Mouse (Mus musculus): ENCODE measurements at regions not wholly inside any gene's neighbourhood (a gene's known extent, or its start where the extent isn't known, plus 50 kb on each side); places are given as distances from the start of the nearest gene placed in this dataset.

DNA sequence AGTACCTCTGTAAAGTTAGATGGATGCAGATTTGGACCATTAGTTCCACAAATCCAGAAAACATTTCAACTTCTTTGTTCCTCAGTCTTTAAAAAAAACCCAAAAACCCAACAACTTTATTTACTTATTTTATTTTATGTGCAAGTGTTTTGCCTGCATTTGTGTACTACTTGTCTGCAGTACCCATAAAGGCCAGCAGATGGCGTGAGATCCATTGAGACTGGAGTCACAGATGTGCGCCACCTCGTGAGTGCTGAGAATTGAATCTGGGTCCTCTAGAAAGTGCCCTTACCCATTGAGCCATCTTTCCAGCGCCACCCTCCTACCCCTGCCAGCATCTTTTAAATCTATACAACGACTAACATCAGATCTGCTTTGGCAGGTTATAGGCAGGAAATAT lies 53.0 kb downstream of the Gm12689 start:
- H3K9me3 ChIP-seq (replicated peaks), result peaks cover 5% of the 10 kb centered on the region; the same call in 1 of the 2 replicates
- no peak overlapping the region for H3K4me3 ChIP-seq
- H3K27ac ChIP-seq (ENCODE audit: poor library complexity, severe bottlenecking), result no peak overlapping the region
- WGBS, result 58% methylated on average over 5 of the region's 5 CpGs
- H3K9ac ChIP-seq, result no peak overlapping the region
- H3K36me3 ChIP-seq, result no peaks in the 10 kb centered on the region
- no peak overlapping the region for H3K4me2 ChIP-seq
- no peaks in the 10 kb centered on the region for H3K4me1 ChIP-seq (replicated peaks)
- ATAC-seq (ENCODE audit: insufficient number of reproducible peaks, low FRiP score), result no peak
- 0 out of 2 replicates have a peak, but pooled peaks cover 5% of the 10 kb centered on the region for H3K27me3 ChIP-seq (replicated peaks)

- ATAC-seq (ENCODE audit: insufficient number of reproducible peaks, low FRiP score), result no peak
- Histone ChIP-seq H3K4me1 (replicated peaks) (no peaks in the 10 kb centered on the region), H3K4me2 (no peak overlapping the region), H3K27me3 (replicated peaks) (no peaks in the 10 kb centered on the region), H3K9me3 (replicated peaks) (peaks cover 5% of the 10 kb centered on the region; the same call in 1 of the 2 replicates), H3K36me3 (no peaks in the 10 kb centered on the region), H3K27ac (ENCODE audit: poor library complexity, severe bottlenecking) (no peak overlapping the region), H3K4me3 (no peak overlapping the region), H3K9ac (no peak overlapping the region)
- WGBS, result 53% methylated on average over 8 of the region's 8 CpGs
Measured at GRCm38 (mm10) chr4:99353122-99353774, 57.5 kb downstream of the Gm12689 start.

DNA sequence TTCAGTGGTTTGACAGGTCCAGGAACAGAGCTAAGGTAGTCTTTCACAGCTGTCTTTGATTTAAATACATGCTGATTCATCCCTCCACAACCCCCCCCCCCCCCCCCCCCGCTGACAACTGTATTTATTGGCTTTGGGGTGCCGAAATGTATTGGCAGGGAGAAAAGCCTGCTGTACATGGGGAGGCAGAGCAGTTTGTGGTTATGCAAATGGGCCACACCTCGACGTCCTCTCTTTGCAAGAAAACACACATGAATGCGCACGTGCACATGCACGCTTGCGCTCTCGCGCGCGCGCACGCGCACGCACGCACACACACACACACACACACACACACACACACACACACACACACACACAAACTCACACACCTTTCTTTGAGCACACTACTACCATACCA lies 58.5 kb downstream of the Gm12689 start:
- no peak overlapping the region for H3K27ac ChIP-seq (ENCODE audit: poor library complexity, severe bottlenecking)
- H3K9me3 ChIP-seq (replicated peaks), result no peaks in the 10 kb centered on the region
- no peaks in the 10 kb centered on the region for H3K4me1 ChIP-seq (replicated peaks)
- peak overlapping the region; percentile 39 for H3K4me2 ChIP-seq
- H3K27me3 ChIP-seq (replicated peaks), result no peaks in the 10 kb centered on the region
- no peaks in the 10 kb centered on the region for H3K36me3 ChIP-seq
- 0 out of 2 replicates have a peak overlapping the region, but pooled peaks have one; percentile 7 for H3K4me3 ChIP-seq
- no peak for ATAC-seq (ENCODE audit: insufficient number of reproducible peaks, low FRiP score)
- H3K9ac ChIP-seq, result no peak overlapping the region
- WGBS, result 47% methylated on average over 15 of the region's 17 CpGs

GRCm38 (mm10) chr4:99354835-99355234 lies 59.1 kb downstream of the Gm12689 start:
- Histone ChIP-seq H3K27me3 (replicated peaks) (no peaks in the 10 kb centered on the region), H3K9ac (no peak overlapping the region), H3K27ac (ENCODE audit: poor library complexity, severe bottlenecking) (no peak overlapping the region), H3K4me1 (replicated peaks) (no peaks in the 10 kb centered on the region), H3K9me3 (replicated peaks) (peaks cover 3% of the 10 kb centered on the region; the same call in 1 of the 2 replicates), H3K4me2 (0 out of 2 replicates have a peak overlapping the region, but pooled peaks have one; percentile 39), H3K4me3 (no peak overlapping the region), H3K36me3 (no peaks in the 10 kb centered on the region)
- WGBS, result 55% methylated on average over 9 of the region's 9 CpGs
- ATAC-seq (ENCODE audit: insufficient number of reproducible peaks, low FRiP score), result no peak

- WGBS, result 64% methylated on average over 9 of the region's 9 CpGs
- H3K9me3 ChIP-seq (replicated peaks), result no peaks in the 10 kb centered on the region
- no peak overlapping the region for H3K27ac ChIP-seq (ENCODE audit: poor library complexity, severe bottlenecking)
- no peak overlapping the region for H3K4me2 ChIP-seq
- H3K36me3 ChIP-seq, result no peaks in the 10 kb centered on the region
- H3K27me3 ChIP-seq (replicated peaks), result no peaks in the 10 kb centered on the region
- no peaks in the 10 kb centered on the region for H3K4me1 ChIP-seq (replicated peaks)
- no peak overlapping the region for H3K4me3 ChIP-seq
- H3K9ac ChIP-seq, result no peak overlapping the region
- ATAC-seq (ENCODE audit: insufficient number of reproducible peaks, low FRiP score), result no peak
Measured at GRCm38 (mm10) chr4:99368036-99368435, 72.3 kb downstream of the Gm12689 start.

GRCm38 (mm10) chr4:99371162-99371561 lies 75.5 kb downstream of the Gm12689 start:
- 77% methylated on average over 5 of the region's 5 CpGs for WGBS
- no peaks in the 10 kb centered on the region for H3K27me3 ChIP-seq (replicated peaks)
- H3K4me3 ChIP-seq, result no peak overlapping the region
- no peaks in the 10 kb centered on the region for H3K4me1 ChIP-seq (replicated peaks)
- no peaks in the 10 kb centered on the region for H3K36me3 ChIP-seq
- H3K27ac ChIP-seq (ENCODE audit: poor library complexity, severe bottlenecking), result no peak overlapping the region
- ATAC-seq (ENCODE audit: insufficient number of reproducible peaks, low FRiP score), result no peak
- no peaks in the 10 kb centered on the region for H3K9me3 ChIP-seq (replicated peaks)
- H3K9ac ChIP-seq, result no peak overlapping the region
- H3K4me2 ChIP-seq, result no peak overlapping the region

- WGBS, result 9% methylated on average over 1 of the region's 1 CpGs
- H3K27ac ChIP-seq (ENCODE audit: poor library complexity, severe bottlenecking), result no peak overlapping the region
- H3K9ac ChIP-seq, result no peak overlapping the region
- peaks cover 15% of the 10 kb centered on the region; the same call in 1 of the 2 replicates for H3K27me3 ChIP-seq (replicated peaks)
- no peak overlapping the region for H3K4me3 ChIP-seq
- no peak for ATAC-seq (ENCODE audit: insufficient number of reproducible peaks, low FRiP score)
- no peak overlapping the region for H3K4me2 ChIP-seq
- H3K4me1 ChIP-seq (replicated peaks), result no peaks in the 10 kb centered on the region
- no peaks in the 10 kb centered on the region for H3K36me3 ChIP-seq
- H3K9me3 ChIP-seq (replicated peaks), result no peaks in the 10 kb centered on the region
Measured at GRCm38 (mm10) chr4:99376171-99376570, 80.5 kb downstream of the Gm12689 start.

- Histone ChIP-seq H3K4me3 (no peak overlapping the region), H3K27me3 (replicated peaks) (peaks cover 15% of the 10 kb centered on the region; the same call in 1 of the 2 replicates), H3K27ac (ENCODE audit: poor library complexity, severe bottlenecking) (no peak overlapping the region), H3K9ac (no peak overlapping the region), H3K9me3 (replicated peaks) (no peaks in the 10 kb centered on the region), H3K4me1 (replicated peaks) (no peaks in the 10 kb centered on the region), H3K4me2 (no peak overlapping the region), H3K36me3 (no peaks in the 10 kb centered on the region)
- WGBS, result 27% methylated on average over 9 of the region's 9 CpGs
- ATAC-seq (ENCODE audit: insufficient number of reproducible peaks, low FRiP score), result no peak
Measured at GRCm38 (mm10) chr4:99376911-99377310, 81.2 kb downstream of the Gm12689 start.

GRCm38 (mm10) chr4:99379983-99380382 lies 84.3 kb downstream of the Gm12689 start:
- Histone ChIP-seq H3K9ac (no peak overlapping the region), H3K4me1 (replicated peaks) (no peaks in the 10 kb centered on the region), H3K27ac (ENCODE audit: poor library complexity, severe bottlenecking) (no peak overlapping the region), H3K4me2 (no peak overlapping the region), H3K36me3 (no peaks in the 10 kb centered on the region), H3K4me3 (no peak overlapping the region), H3K9me3 (replicated peaks) (no peaks in the 10 kb centered on the region), H3K27me3 (replicated peaks) (peaks cover 15% of the 10 kb centered on the region; the same call in 1 of the 2 replicates)
- ATAC-seq (ENCODE audit: insufficient number of reproducible peaks, low FRiP score), result no peak
- WGBS, result 85% methylated on average over 4 of the region's 4 CpGs

DNA sequence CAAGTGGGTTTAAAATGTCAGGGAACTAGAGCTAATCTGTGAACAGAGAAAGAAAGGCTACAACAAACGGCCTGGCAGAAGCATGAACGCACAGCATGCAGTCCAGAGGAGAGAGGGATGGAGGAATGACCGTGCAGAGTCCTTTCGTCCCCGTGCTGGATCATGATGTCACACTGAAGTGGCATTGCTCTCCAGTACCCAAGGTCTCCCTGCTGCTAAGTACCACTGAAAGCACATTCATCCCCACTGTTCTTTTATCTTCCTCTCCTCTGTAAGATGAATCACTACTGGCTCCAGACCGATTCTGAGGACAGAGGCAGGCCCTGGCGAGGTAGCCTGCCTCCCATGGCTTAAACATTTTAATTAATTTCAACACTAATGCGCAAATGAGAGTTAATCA lies 89.7 kb downstream of the Gm12689 start:
- no peak overlapping the region for H3K4me3 ChIP-seq
- H3K27me3 ChIP-seq (replicated peaks), result no peaks in the 10 kb centered on the region
- 29% methylated on average over 8 of the region's 8 CpGs for WGBS
- no peaks in the 10 kb centered on the region for H3K4me1 ChIP-seq (replicated peaks)
- H3K36me3 ChIP-seq, result no peaks in the 10 kb centered on the region
- no peaks in the 10 kb centered on the region for H3K9me3 ChIP-seq (replicated peaks)
- no peak overlapping the region for H3K27ac ChIP-seq (ENCODE audit: poor library complexity, severe bottlenecking)
- no peak for ATAC-seq (ENCODE audit: insufficient number of reproducible peaks, low FRiP score)
- H3K4me2 ChIP-seq, result no peak overlapping the region
- H3K9ac ChIP-seq, result no peak overlapping the region

DNA sequence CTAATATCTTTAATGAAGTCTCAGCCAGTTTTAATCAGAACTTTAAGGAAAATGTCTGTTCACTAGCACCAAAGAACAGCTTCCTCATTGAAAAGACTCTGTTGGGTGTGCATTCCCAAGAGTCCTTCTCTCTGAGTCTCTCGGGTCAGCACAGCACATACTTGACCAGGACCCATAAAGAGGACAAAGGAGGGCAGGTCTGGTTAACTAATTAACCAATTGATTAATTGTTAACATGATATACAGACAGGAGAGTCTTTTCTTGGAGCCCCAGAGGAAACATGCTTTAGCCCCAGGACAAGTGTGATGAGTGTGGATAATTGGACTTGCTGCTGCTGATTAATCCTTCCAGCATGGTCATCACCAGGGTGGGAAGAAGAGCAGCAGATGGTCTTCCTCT lies 93.7 kb downstream of the Gm12689 start:
- H3K4me2 ChIP-seq, result no peak overlapping the region
- H3K9me3 ChIP-seq (replicated peaks), result no peaks in the 10 kb centered on the region
- no peaks in the 10 kb centered on the region for H3K36me3 ChIP-seq
- no peaks in the 10 kb centered on the region for H3K27me3 ChIP-seq (replicated peaks)
- WGBS, result 69% methylated on average over 1 of the region's 1 CpGs
- no peaks in the 10 kb centered on the region for H3K4me1 ChIP-seq (replicated peaks)
- ATAC-seq (ENCODE audit: insufficient number of reproducible peaks, low FRiP score), result no peak
- no peak overlapping the region for H3K4me3 ChIP-seq
- no peak overlapping the region for H3K27ac ChIP-seq (ENCODE audit: poor library complexity, severe bottlenecking)
- H3K9ac ChIP-seq, result no peak overlapping the region

DNA sequence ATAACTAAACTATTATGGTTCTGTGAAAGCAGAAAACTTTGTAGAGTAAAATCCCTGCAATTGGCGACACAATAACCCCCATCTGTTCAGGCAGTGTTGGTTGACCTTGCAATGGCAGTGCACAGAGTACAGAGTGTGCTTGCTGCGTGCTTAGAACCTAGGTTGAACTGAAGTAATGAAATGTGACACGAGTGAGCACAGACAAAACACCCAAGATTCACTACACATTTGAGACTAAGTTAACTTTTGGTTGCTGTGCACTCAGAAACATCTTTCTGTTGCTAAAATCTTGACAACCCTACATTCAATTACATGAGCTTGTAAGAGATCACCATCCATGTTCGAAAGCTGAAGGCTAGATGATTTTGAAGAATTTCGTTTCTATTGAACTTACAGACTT lies 97.3 kb downstream of the Gm12689 start:
- Histone ChIP-seq H3K27ac (ENCODE audit: poor library complexity, severe bottlenecking) (no peak overlapping the region), H3K9ac (no peak overlapping the region), H3K27me3 (replicated peaks) (no peaks in the 10 kb centered on the region), H3K4me2 (no peak overlapping the region), H3K4me1 (replicated peaks) (no peaks in the 10 kb centered on the region), H3K4me3 (no peak overlapping the region), H3K9me3 (replicated peaks) (no peaks in the 10 kb centered on the region), H3K36me3 (no peaks in the 10 kb centered on the region)
- no peak for ATAC-seq (ENCODE audit: insufficient number of reproducible peaks, low FRiP score)
- 78% methylated on average over 5 of the region's 5 CpGs for WGBS
